Mouse (Mus musculus) forebrain, embryonic 13.5 days (tissue): ENCODE results near the gene Olfr346. TPM values are rescaled to one million over a fixed set of nuclear protein-coding genes. Genes with fewer than 3 reads are reported as not detected.

Experiments
- ATAC-seq: fragments of 200-750 bp; cut with Nextera tagmentation; 2 replicates; pipeline ENCODE4 v1.8.0; 2017
- H3K27ac ChIP-seq: fragments of 300-500 bp; sonication (generic); 2 replicates; pipeline ENCODE4 v1.5.1; 2015; ENCODE audit warnings: inconsistent platforms, mild to moderate bottlenecking, moderate library complexity
- H3K27me3 ChIP-seq: fragments of 300-500 bp; sonication (generic); 2 replicates; pipeline ENCODE4 v1.6.1; 2015; ENCODE audit warnings: mild to moderate bottlenecking, inconsistent platforms
- H3K36me3 ChIP-seq: fragments of 300-500 bp; sonication (generic); 2 replicates; pipeline ENCODE4 v1.6.1; 2015; ENCODE audit warnings: mild to moderate bottlenecking, inconsistent platforms; ENCODE audit not compliant: poor library complexity, severe bottlenecking
- H3K4me1 ChIP-seq: fragments of 300-500 bp; sonication (generic); 2 replicates; pipeline ENCODE4 v1.6.1; 2015; ENCODE audit warnings: inconsistent platforms
- H3K4me2 ChIP-seq: fragments of 300-500 bp; sonication (generic); 2 replicates; pipeline ENCODE4 v1.6.1; 2015; ENCODE audit warnings: inconsistent platforms, mild to moderate bottlenecking, moderate library complexity
- H3K4me3 ChIP-seq: fragments of 300-500 bp; sonication (generic); 2 replicates; pipeline ENCODE4 v1.5.1; 2015; ENCODE audit warnings: mild to moderate bottlenecking, inconsistent platforms
- H3K9ac ChIP-seq: fragments of 300-500 bp; sonication (generic); 2 replicates; pipeline ENCODE4 v1.6.1; 2015; ENCODE audit warnings: mild to moderate bottlenecking, inconsistent platforms
- H3K9me3 ChIP-seq: fragments of 300-500 bp; sonication (generic); replicated peaks from 2 replicates; pipeline ENCODE4 v1.6.1; 2016; ENCODE audit warnings: inconsistent platforms
- WGBS: fragments of 180-500 bp; shearing (Covaris S2); methylation state at CpG from one replicate; pipeline ENCODE4 v1.1.7; 2015; 5-methylcytosine and 5-hydroxymethylcytosine counted together
- polyA plus RNA-seq: library from polyadenylated mRNA; unstranded; fragments of >200 nt; fragmentation: Nextera tagmentation; extraction: Ambion mirVana; gene quantifications from 2 replicates; pipeline ENCODE4 v1.2.1, GENCODE M21; 2015

The Olfr346 gene
- not detected in 2 replicates for polyA plus RNA-seq

DNA sequence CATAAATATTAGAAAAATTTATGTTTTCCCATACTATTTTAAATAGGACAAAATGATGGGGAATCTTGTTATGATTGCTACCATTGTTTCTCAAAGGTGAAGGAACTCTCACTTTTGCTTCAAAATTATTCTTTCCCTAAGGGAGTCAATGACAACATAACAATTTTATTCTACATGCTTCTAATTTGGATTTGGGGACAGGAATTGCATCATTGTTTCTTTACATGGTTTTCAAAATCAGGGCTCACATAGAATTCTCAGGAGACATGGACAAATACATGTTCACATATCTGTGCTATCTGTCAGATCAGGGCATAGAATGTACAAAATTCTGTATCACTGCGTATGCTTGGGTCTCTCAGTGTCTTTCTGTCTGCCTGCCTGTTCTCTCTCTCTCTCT is at the start of gene Olfr346:
Olfr346 (plus strand) TSS at position 301 of the 400 bp plus-strand sequence.
- no peak within 1 kb of the TSS for H3K9ac ChIP-seq
- H3K27me3 ChIP-seq: no peaks in the 10 kb centered on the region
- no peaks in the 10 kb centered on the region for H3K36me3 ChIP-seq
- peaks cover 22% of the 10 kb centered on the region for H3K9me3 ChIP-seq
- H3K4me2 ChIP-seq: no peak within 1 kb of the TSS
- no peak within 1 kb of the TSS for H3K27ac ChIP-seq
- WGBS: 96% methylated on average over 1 of the region's 1 CpGs
- no peak within 1 kb of the TSS for H3K4me3 ChIP-seq
- ATAC-seq: no peak
- H3K4me1 ChIP-seq: no peaks in the 10 kb centered on the region

DNA sequence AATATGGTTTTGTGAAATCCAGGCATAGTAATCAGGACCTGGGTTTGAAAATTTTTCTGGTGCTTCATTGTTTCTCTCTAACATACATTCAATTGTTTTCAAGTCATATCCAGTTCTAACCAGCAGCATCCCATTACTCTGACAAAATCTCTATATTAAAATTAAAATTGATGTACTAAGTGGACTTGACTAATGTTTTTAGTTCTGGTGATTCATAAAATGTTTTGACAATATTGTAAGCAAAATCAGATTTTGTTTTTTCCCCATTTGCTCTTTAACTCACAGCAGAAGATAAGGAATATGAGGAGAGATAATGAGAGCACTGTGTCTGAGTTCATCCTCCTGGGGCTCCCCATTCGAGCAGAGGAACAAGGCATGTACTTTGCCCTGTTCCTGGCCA is 45.8 kb upstream of the Olfr346 start, which contains the start of gene Olfr345:
Olfr345 (plus strand) TSS at position 301 of the 400 bp plus-strand sequence.
- 64% methylated on average over 1 of the region's 1 CpGs for WGBS
- H3K4me2 ChIP-seq: no peak within 1 kb of the TSS
- peaks cover 12% of the 10 kb centered on the region; the same call in 1 of the 2 replicates for H3K9me3 ChIP-seq
- no peaks in the 10 kb centered on the region for H3K36me3 ChIP-seq
- H3K4me3 ChIP-seq: no peak within 1 kb of the TSS
- H3K4me1 ChIP-seq: no peaks in the 10 kb centered on the region
- no peak within 1 kb of the TSS for H3K9ac ChIP-seq
- H3K27ac ChIP-seq: no peak within 1 kb of the TSS
- no peaks in the 10 kb centered on the region for H3K27me3 ChIP-seq
- no peak for ATAC-seq

DNA sequence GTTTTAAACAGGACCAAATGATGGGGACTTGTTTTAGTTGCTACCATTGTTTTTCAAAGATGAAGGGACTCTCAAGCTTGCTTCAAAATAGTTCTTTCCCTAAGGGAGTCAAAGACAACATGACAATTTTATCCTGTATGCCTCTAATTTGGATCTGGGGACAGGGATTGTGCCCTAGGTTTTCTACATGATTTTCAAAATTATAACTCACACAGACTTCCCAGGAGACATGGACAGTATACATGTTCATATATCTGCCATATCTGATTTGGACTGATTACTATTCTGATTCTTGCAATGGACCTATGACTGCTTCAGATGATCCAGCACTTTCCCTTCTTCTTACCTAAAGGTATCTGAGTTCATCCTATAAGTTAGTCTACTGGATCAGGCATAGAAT is 46.0 kb downstream of the Olfr346 start, which contains the start of gene Olfr347:
Olfr347 (plus strand) TSS at position 301 of the 400 bp plus-strand sequence.
- H3K27me3 ChIP-seq: no peaks in the 10 kb centered on the region
- no peak for ATAC-seq
- no peaks in the 10 kb centered on the region for H3K4me1 ChIP-seq
- peaks cover 24% of the 10 kb centered on the region for H3K9me3 ChIP-seq
- H3K27ac ChIP-seq: no peak within 1 kb of the TSS
- no peaks in the 10 kb centered on the region for H3K36me3 ChIP-seq
- no peak within 1 kb of the TSS for H3K4me2 ChIP-seq
- no peak within 1 kb of the TSS for H3K9ac ChIP-seq
- no peak within 1 kb of the TSS for H3K4me3 ChIP-seq

DNA sequence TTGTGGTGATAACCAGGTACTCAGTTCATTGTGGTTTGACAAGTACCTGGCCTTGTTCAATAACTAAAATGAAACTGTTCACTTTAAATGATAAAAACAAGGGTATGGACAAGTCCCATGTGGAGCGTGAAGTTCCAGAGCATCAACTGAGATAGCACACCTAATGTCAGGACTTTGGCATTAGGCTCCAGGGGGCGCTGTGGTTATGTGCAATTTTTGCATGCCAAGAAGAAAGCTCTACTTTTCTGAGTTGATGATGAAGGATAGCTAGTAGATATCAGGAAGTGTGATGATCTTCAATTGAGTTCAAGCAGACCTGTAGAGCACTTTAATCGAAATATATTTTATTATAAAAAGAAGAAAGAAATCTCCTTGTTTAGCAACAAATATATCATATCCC is 50.6 kb downstream of the Olfr346 start:
- no peak overlapping the region for H3K4me2 ChIP-seq
- H3K9me3 ChIP-seq: peaks cover 23% of the 10 kb centered on the region
- 63% methylated on average over 3 of the region's 3 CpGs for WGBS

More for the DNA sequence above, 50.6 kb downstream of the Olfr346 start:
- H3K36me3 ChIP-seq: no peaks in the 10 kb centered on the region
- H3K4me1 ChIP-seq: no peaks in the 10 kb centered on the region
- H3K27me3 ChIP-seq: no peaks in the 10 kb centered on the region
- no peak overlapping the region for H3K9ac ChIP-seq
- no peak overlapping the region for H3K4me3 ChIP-seq
- ATAC-seq: no peak
- no peak overlapping the region for H3K27ac ChIP-seq

Other genes with a start within 250 kb of the Olfr346 start
- not detected in 2 replicates for gene Olfr340, start 233.2 kb upstream of the Olfr346 start, polyA plus RNA-seq
- gene Olfr341, start 203.3 kb upstream of the Olfr346 start, polyA plus RNA-seq: not detected in 2 replicates
- gene Olfr342, start 160.8 kb upstream of the Olfr346 start, polyA plus RNA-seq: not detected in 2 replicates
- not detected in 2 replicates for gene Olfr344, start 119.1 kb upstream of the Olfr346 start, polyA plus RNA-seq
- not detected in 2 replicates for gene Olfr345, start 45.7 kb upstream of the Olfr346 start, polyA plus RNA-seq
- gene Olfr347, start 46.1 kb downstream of the Olfr346 start, polyA plus RNA-seq: not detected in 2 replicates
- gene Olfr348, start 98.5 kb downstream of the Olfr346 start, polyA plus RNA-seq: not detected in 2 replicates
- gene Olfr50, start 104.8 kb downstream of the Olfr346 start, polyA plus RNA-seq: not detected in 2 replicates
- gene Olfr3, start 131.2 kb downstream of the Olfr346 start, polyA plus RNA-seq: not detected in 2 replicates
- not detected in 2 replicates for gene Olfr350, start 160.5 kb downstream of the Olfr346 start, polyA plus RNA-seq
- not detected in 2 replicates for gene Olfr351, start 176.9 kb downstream of the Olfr346 start, polyA plus RNA-seq
- gene Olfr352, start 182.7 kb downstream of the Olfr346 start, polyA plus RNA-seq: not detected in 2 replicates
- not detected in 2 replicates for gene Olfr353, start 207.1 kb downstream of the Olfr346 start, polyA plus RNA-seq
- not detected in 2 replicates for gene Olfr354, start 219.9 kb downstream of the Olfr346 start, polyA plus RNA-seq
- not detected in 2 replicates for gene Olfr355, start 243.1 kb downstream of the Olfr346 start, polyA plus RNA-seq